Mouse (Mus musculus) mouse trophoblast stem cell (cell line): ENCODE results near the gene Armcx1.
"Not testable (repeated sequence)": the region's sequence is repeated elsewhere in the genome, so short reads cannot be mapped to it uniquely, and the experiment has no call there.

Experiments
- in situ Hi-C, 2 experiments: fragments of 300-500 bp; cut with MseI, MboI; formaldehyde crosslinking; loops; 2 replicates in 1 of 2; 3 replicates in 1 of 2; pipeline ENCODE4 v1.15.1; 2025

Gene Armcx1

DNA sequence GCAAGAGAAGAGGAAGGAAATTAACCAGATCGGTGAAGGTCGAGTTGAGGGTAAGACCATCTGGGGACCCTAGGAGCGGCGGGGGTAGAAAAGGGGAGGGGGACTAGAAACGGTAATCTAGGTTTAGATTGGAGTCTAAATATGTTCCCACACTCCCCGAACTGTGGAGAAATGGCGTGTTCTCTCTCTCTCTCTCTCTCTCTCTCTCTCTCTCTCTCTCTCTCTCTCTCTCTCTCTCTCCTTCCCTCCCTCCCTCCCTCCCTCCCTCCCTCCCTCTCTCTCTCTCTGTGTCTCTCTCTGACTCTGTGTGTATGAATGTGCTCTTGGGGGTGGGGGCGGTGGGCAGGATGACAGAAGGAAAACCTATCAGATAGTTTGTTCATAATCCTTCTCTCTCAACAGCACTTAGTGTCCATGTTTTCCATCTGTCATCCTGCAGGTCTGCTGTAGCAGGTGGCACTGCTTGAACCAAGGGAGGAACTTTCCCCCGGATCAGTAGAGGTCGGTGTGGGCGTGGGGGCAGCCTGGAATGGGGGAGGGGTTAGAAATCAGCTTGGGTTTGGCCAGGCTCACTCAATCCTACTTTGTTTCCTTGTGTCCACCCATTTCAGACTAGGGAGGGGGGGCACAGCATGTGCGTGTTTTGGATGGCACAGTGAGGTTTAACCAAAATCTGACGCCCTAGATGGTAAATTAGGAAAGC is 39.7 kb downstream of the Armcx1 start:
- in situ Hi-C loops: no loop called here

- in situ Hi-C loops: not testable (repeated sequence)
Measured at GRCm38 (mm10) chrX:134763428-134764198, 45.9 kb downstream of the Armcx1 start.
